Mouse (Mus musculus): ENCODE data around the gene Zfp637.
A peak's percentile ranks its signal among the peaks of the same experiment; 100 is the strongest.
"Not testable (repeated sequence)": the region's sequence is repeated elsewhere in the genome, so short reads cannot be mapped to it uniquely, and the experiment has no call there.

The Zfp637 gene

GRCm38 (mm10) chr6:117840686-117841510, at the start of gene Zfp637:
Gene Zfp637 (plus strand): TSS chr6:117841180.
- peak; percentile 75 to 92 for DNase-seq (ENCODE audit: low spot score in 2 of 2)

- DNase-seq (ENCODE audit: low spot score in 2 of 2) = no peak
These were observed 45.7 kb upstream of the Zfp637 start for GRCm38 (mm10) chr6:117795251-117795650.

GRCm38 (mm10) chr6:117800824-117801223, 40.2 kb upstream of the Zfp637 start:
- DNase-seq (ENCODE audit: low spot score in 2 of 2) = no peak

GRCm38 (mm10) chr6:117801801-117802200, 39.2 kb upstream of the Zfp637 start:
- no peak for DNase-seq (ENCODE audit: low spot score in 2 of 2)

- DNase-seq (ENCODE audit: low spot score in 2 of 2) = no peak
These were observed 33.2 kb upstream of the Zfp637 start for GRCm38 (mm10) chr6:117807756-117808155.

- no peak for DNase-seq (ENCODE audit: low spot score in 2 of 2)
These were observed 31.2 kb upstream of the Zfp637 start for GRCm38 (mm10) chr6:117809816-117810215.

GRCm38 (mm10) chr6:117810717-117811116, 30.3 kb upstream of the Zfp637 start:
- no peak for DNase-seq (ENCODE audit: low spot score in 2 of 2)

GRCm38 (mm10) chr6:117811256-117811655, 29.7 kb upstream of the Zfp637 start:
- DNase-seq (ENCODE audit: low spot score in 2 of 2) = no peak

- DNase-seq (ENCODE audit: low spot score in 2 of 2) = no peak
These were observed 26.3 kb upstream of the Zfp637 start for GRCm38 (mm10) chr6:117814681-117815080.

- DNase-seq (ENCODE audit: low spot score in 2 of 2) = no peak
These were observed 23.9 kb upstream of the Zfp637 start for GRCm38 (mm10) chr6:117817108-117817541.

- no peak for DNase-seq (ENCODE audit: low spot score in 2 of 2)
These were observed 20.7 kb upstream of the Zfp637 start for GRCm38 (mm10) chr6:117820327-117820726.

GRCm38 (mm10) chr6:117825369-117825768, 15.6 kb upstream of the Zfp637 start:
- DNase-seq (ENCODE audit: low spot score in 2 of 2) = peak; percentile 28 to 77

- DNase-seq (ENCODE audit: low spot score in 2 of 2) = peak; percentile 33 to 63
These were observed 12.7 kb upstream of the Zfp637 start for GRCm38 (mm10) chr6:117828273-117828672.

GRCm38 (mm10) chr6:117841511-117841955, 553 bp downstream of the Zfp637 start:
- DNase-seq (ENCODE audit: low spot score in 2 of 2) = no peak

GRCm38 (mm10) chr6:117844597-117844996, 3.6 kb downstream of the Zfp637 start:
- no peak for DNase-seq (ENCODE audit: low spot score in 2 of 2)

- not testable (repeated sequence) for DNase-seq (ENCODE audit: low spot score in 2 of 2)
These were observed 5.7 kb downstream of the Zfp637 start for GRCm38 (mm10) chr6:117846671-117847070.

- DNase-seq (ENCODE audit: low spot score in 2 of 2) = no peak
These were observed 6.8 kb downstream of the Zfp637 start for GRCm38 (mm10) chr6:117847772-117848171.

GRCm38 (mm10) chr6:117848577-117848976, 7.6 kb downstream of the Zfp637 start:
- DNase-seq (ENCODE audit: low spot score in 2 of 2) = no peak

- no peak for DNase-seq (ENCODE audit: low spot score in 2 of 2)
These were observed 10.8 kb downstream of the Zfp637 start for GRCm38 (mm10) chr6:117851747-117852146.

GRCm38 (mm10) chr6:117857990-117858389, 17.0 kb downstream of the Zfp637 start:
- DNase-seq (ENCODE audit: low spot score in 2 of 2) = no peak

- peak in 1 of 2 experiments; percentile 16 for DNase-seq (ENCODE audit: low spot score in 2 of 2)
These were observed 20.9 kb downstream of the Zfp637 start, which contains the start of gene Zfp239 for GRCm38 (mm10) chr6:117861848-117862247. Gene Zfp239 (plus strand): TSS chr6:117862100.

- no peak for DNase-seq (ENCODE audit: low spot score in 2 of 2)
These were observed 21.5 kb downstream of the Zfp637 start for GRCm38 (mm10) chr6:117862465-117862864.

- peak; percentile 34 to 80 for DNase-seq (ENCODE audit: low spot score in 2 of 2)
These were observed 22.1 kb downstream of the Zfp637 start for GRCm38 (mm10) chr6:117862899-117863620.

All from spleen, postnatal 10 days (tissue).